Mouse (Mus musculus): ENCODE data around the gene Btg1-ps2. TPM values are rescaled to one million over a fixed set of nuclear protein-coding genes. Genes with fewer than 3 reads are reported as not detected.
"Not testable (repeated sequence)": the region's sequence is repeated elsewhere in the genome, so short reads cannot be mapped to it uniquely, and the experiment has no call there.

The Btg1-ps2 gene
- not detected in 2 replicates for polyA plus RNA-seq (2015; fragmentation: Nextera tagmentation; extraction: Ambion mirVana)

DNA sequence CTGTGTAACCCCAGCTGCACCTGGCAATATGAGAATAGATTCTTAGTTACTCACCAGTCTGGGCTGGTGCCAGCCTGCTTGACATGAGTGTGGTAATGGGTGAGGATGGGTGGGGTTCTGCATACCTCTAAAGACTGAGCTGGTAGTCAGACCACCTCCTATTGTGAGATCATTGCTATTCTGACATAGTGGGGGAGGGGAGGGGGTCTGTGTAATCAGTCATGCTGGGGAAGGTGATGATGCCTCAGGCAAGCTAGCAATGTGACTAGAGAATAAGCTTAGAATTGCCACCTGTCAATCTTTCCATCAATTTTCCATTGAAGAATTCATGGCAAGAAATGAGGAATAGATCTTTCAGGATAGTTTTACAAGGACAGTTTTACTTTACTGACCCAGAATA, at the start of gene Btg1-ps2:
Btg1-ps2 (minus strand) TSS at position 101 of the 400 bp plus-strand sequence.
- not testable (repeated sequence) for H3K4me2 ChIP-seq (replicated peaks); H3K27me3 ChIP-seq; H3K27ac ChIP-seq (replicated peaks); H3K4me3 ChIP-seq; H3K9ac ChIP-seq (replicated peaks); H3K36me3 ChIP-seq; H3K9me3 ChIP-seq; ATAC-seq (replicated peaks); H3K4me1 ChIP-seq

DNA sequence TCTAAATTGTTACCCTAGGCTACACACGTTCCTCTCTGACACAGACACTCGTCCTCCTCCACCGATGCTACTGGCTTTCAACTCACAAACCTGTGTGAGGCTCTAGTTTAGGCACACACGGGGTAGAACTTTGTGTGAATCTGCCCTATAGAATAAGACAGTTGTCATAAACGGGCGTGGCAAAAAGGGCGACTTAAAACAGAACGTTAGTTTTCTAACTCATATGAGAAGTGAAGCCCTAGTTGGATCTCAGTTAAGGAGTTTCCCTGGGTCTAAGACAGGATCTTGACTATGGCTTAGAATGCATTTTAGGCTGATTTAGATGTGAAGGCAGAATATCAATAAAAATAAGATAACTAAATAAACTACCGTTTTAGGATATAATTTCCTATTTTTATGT, 42.1 kb upstream of the Btg1-ps2 start, which contains the start of gene Rhox11:
Rhox11 (minus strand) TSS at position 101 of the 400 bp plus-strand sequence.
- no peak within 1 kb of the TSS for H3K9ac ChIP-seq (replicated peaks)
- H3K27ac ChIP-seq (replicated peaks) = no peak within 1 kb of the TSS
- no peak within 1 kb of the TSS for H3K4me3 ChIP-seq
- ATAC-seq (replicated peaks) = no peak
- H3K27me3 ChIP-seq = no peaks in the 10 kb centered on the region
- H3K4me2 ChIP-seq (replicated peaks) = no peak within 1 kb of the TSS
- 84% methylated on average over 9 of the region's 9 CpGs for WGBS
- no peaks in the 10 kb centered on the region for H3K36me3 ChIP-seq
- H3K4me1 ChIP-seq = no peaks in the 10 kb centered on the region
- H3K9me3 ChIP-seq = no peaks in the 10 kb centered on the region

DNA sequence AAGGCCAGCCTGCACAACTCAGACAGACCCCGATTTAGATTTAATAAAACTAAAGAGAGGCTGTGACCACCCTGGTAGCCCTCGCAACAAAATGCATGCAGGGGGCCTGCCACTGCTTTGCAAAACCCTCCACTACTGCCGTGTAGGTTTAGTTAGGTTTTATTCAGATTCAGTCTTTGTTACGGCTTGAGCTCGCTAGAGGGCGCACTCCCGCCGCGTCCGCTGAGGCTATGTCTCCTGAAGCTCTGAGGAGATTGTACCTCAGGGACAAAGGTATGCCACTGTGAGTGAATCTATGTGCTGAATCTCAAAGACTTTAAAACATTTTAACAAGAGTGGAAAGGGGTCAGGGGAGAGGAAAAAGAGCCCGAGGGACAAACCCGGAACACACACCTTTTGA, 41.3 kb upstream of the Btg1-ps2 start:
- no peak for ATAC-seq (replicated peaks)
- H3K9me3 ChIP-seq = no peaks in the 10 kb centered on the region

DNA sequence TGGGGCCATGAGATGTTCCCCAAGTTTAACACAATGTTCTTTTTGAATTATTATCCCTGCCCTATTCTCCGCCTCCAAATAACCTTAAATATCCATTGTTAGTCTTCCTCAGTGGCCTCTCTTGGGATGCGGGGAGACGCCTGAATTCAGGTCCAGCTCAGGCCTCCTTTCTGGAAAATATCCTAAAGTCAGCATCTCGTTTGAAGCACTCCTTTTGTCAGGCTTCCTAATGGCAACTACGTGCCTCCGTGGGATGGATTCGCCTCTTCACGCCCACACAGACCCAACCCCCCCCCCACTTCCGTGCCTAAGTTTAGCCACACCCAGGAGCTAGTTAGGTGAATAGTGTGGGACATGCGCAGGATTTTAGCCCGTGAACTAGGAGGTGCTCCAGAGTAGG, 23.3 kb upstream of the Btg1-ps2 start, which contains the start of gene Rhox10:
Rhox10 (plus strand) TSS at position 301 of the 400 bp plus-strand sequence.
- ATAC-seq (replicated peaks) = no peak
- Histone ChIP-seq H3K36me3 (no peaks in the 10 kb centered on the region), H3K4me3 (no peak within 1 kb of the TSS), H3K4me2 (replicated peaks) (no peak within 1 kb of the TSS), H3K9ac (replicated peaks) (no peak within 1 kb of the TSS), H3K9me3 (no peaks in the 10 kb centered on the region), H3K27ac (replicated peaks) (no peak within 1 kb of the TSS), H3K27me3 (no peaks in the 10 kb centered on the region), H3K4me1 (no peaks in the 10 kb centered on the region)
- 89% methylated on average over 11 of the region's 11 CpGs for WGBS

More for the DNA sequence above, 41.3 kb upstream of the Btg1-ps2 start:
- H3K27ac ChIP-seq (replicated peaks) = no peak overlapping the region
- H3K9ac ChIP-seq (replicated peaks) = no peak overlapping the region
- H3K36me3 ChIP-seq = no peaks in the 10 kb centered on the region
- no peaks in the 10 kb centered on the region for H3K4me1 ChIP-seq
- no peak overlapping the region for H3K4me2 ChIP-seq (replicated peaks)
- H3K4me3 ChIP-seq = no peak overlapping the region
- WGBS = 16% methylated on average over 12 of the region's 12 CpGs
- no peaks in the 10 kb centered on the region for H3K27me3 ChIP-seq

DNA sequence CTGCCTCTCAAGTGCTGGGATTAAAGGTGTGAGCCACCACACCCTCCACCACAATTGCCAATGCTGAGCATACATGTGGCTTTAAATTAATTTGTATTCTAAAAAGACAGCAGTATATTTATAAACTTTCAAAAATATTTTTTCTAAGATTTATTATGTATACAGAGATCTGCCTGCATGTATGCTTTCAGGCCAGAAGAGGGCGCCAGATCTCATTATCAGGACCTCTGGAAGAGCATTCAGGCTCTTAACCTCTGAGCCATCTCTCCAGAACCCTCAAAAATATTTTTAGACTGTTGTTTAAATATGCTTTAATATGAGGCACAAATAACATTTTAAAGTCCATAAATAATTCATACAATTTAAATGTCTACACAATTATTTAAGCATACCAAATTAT, 18.6 kb upstream of the Btg1-ps2 start:
- WGBS = 3% methylated on average over 1 of the region's 1 CpGs
- Histone ChIP-seq H3K27ac (replicated peaks) (no peak overlapping the region), H3K4me2 (replicated peaks) (no peak overlapping the region), H3K27me3 (no peaks in the 10 kb centered on the region), H3K4me1 (no peaks in the 10 kb centered on the region), H3K9ac (replicated peaks) (no peak overlapping the region), H3K36me3 (no peaks in the 10 kb centered on the region), H3K9me3 (no peaks in the 10 kb centered on the region), H3K4me3 (no peak overlapping the region)
- ATAC-seq (replicated peaks) = no peak

DNA sequence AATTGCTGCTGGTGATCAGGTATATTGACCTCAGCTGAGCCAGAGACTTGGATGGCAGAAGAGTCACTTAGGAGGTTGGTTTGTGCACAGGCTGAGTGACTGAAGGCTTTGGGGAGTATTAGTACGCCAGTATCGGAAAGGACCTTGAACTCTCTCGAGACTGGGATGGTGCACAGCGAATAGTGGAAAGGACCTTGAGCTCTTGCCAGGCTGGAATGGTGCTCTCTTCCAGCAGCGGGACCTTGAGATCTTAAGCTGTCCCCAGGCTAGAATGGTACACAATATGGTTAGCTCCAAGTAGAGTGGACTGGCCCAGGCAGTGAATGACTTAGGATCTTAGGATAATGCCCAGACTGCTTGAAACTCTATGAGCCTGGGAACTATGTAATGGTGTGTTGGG, 3.2 kb downstream of the Btg1-ps2 start:
- Histone ChIP-seq H3K27me3 (no peaks in the 10 kb centered on the region), H3K9me3 (no peaks in the 10 kb centered on the region), H3K4me1 (no peaks in the 10 kb centered on the region), H3K4me3 (no peak overlapping the region), H3K27ac (replicated peaks) (no peak overlapping the region), H3K4me2 (replicated peaks) (no peak overlapping the region), H3K36me3 (no peaks in the 10 kb centered on the region), H3K9ac (replicated peaks) (no peak overlapping the region)
- no peak for ATAC-seq (replicated peaks)
- WGBS = 91% methylated on average over 5 of the region's 5 CpGs

DNA sequence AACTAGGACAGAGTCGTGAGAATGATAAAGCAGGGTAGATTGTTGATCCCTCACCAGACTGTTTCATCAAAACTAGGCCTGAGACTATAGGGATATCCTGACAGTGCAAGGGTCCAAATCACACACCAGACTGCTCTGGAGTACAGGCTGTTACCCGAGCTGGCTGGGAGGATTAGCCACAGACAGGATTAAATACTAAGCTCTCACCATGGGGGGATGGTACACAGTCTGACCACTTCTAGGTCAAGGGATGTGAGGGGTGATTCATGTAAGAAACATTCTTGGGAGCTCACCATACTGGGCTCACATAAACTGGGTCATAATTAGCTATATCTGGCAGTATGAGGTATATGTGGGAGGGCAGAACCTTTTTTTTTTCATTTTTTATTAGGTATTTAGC, 9.1 kb downstream of the Btg1-ps2 start:
- Histone ChIP-seq H3K9ac (replicated peaks) (no peak overlapping the region), H3K27ac (replicated peaks) (no peak overlapping the region), H3K36me3 (no peaks in the 10 kb centered on the region), H3K4me3 (no peak overlapping the region), H3K4me1 (no peaks in the 10 kb centered on the region), H3K4me2 (replicated peaks) (no peak overlapping the region), H3K9me3 (no peaks in the 10 kb centered on the region), H3K27me3 (no peaks in the 10 kb centered on the region)
- ATAC-seq (replicated peaks) = no peak
- WGBS = 44% methylated on average over 2 of the region's 2 CpGs

DNA sequence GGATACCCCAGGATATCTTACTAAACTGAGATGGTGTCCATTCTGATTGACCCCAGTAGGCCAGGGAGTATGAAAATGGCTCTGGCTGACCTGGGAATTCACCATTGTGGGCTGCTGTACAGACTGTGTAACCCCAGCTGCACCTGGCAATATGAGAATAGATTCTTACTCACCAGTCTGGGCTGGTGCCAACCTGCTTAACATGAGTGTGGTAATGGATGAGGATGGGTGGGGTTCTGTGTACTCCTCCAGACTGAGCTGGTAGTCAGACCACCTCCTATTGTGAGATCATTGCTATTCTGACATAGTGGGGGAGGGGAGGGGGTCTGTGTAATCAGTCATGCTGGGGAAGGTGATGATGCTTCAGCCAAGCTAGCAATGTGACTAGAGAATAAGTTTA, 24.3 kb downstream of the Btg1-ps2 start, which contains the start of gene Btg1-ps1:
Btg1-ps1 (minus strand) TSS at position 219 of the 400 bp plus-strand sequence.
- H3K27me3 ChIP-seq; H3K9ac ChIP-seq (replicated peaks); H3K4me2 ChIP-seq (replicated peaks); H3K9me3 ChIP-seq; H3K27ac ChIP-seq (replicated peaks); H3K4me1 ChIP-seq; H3K4me3 ChIP-seq; ATAC-seq (replicated peaks); H3K36me3 ChIP-seq: not testable (repeated sequence)

DNA sequence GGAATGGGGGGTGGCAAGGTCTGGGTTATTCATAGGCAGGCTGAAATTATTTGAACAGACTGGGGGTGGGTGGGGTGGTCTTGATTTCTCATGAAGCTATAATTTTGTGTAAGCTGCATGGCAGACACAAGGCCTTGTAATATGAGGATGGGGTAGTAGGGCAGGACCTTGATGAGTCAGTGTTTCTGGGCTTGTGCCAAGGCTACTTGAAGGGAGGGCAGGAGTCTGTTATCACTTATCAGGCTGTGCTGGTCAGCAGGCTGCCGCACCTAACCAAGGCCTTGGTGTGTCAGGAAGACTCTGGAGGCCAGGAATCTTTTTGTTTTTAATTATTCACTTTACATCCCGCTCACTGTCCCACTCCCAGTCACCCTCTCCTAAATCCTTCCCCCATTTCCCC, 34.2 kb downstream of the Btg1-ps2 start:
- Histone ChIP-seq H3K27ac (replicated peaks) (no peak overlapping the region), H3K4me3 (no peak overlapping the region), H3K36me3 (no peaks in the 10 kb centered on the region), H3K9me3 (no peaks in the 10 kb centered on the region), H3K4me2 (replicated peaks) (no peak overlapping the region), H3K9ac (replicated peaks) (no peak overlapping the region), H3K27me3 (no peaks in the 10 kb centered on the region), H3K4me1 (no peaks in the 10 kb centered on the region)
- no peak for ATAC-seq (replicated peaks)
- 74% methylated on average over 2 of the region's 2 CpGs for WGBS

Other genes with a start within 250 kb of the Btg1-ps2 start
- not detected in 2 replicates for gene Rhox5, start 238.3 kb downstream of the Btg1-ps2 start, polyA plus RNA-seq (2015; fragmentation: Nextera tagmentation; extraction: Ambion mirVana)
- not detected in 2 replicates for gene Rhox6, start 216.2 kb downstream of the Btg1-ps2 start, polyA plus RNA-seq (2015; fragmentation: Nextera tagmentation; extraction: Ambion mirVana)
- gene Rhox7a, start 211.4 kb downstream of the Btg1-ps2 start, polyA plus RNA-seq (2015; fragmentation: Nextera tagmentation; extraction: Ambion mirVana) = not detected in 2 replicates
- not detected in 2 replicates for gene Rhox8, start 164.2 kb downstream of the Btg1-ps2 start, polyA plus RNA-seq (2015; fragmentation: Nextera tagmentation; extraction: Ambion mirVana)
- gene Rhox7b, start 145.9 kb downstream of the Btg1-ps2 start, polyA plus RNA-seq (2015; fragmentation: Nextera tagmentation; extraction: Ambion mirVana) = not detected in 2 replicates
- gene Rhox9, start 141.3 kb downstream of the Btg1-ps2 start, polyA plus RNA-seq (2015; fragmentation: Nextera tagmentation; extraction: Ambion mirVana) = not detected in 2 replicates
- gene Btg1-ps1, start 24.3 kb downstream of the Btg1-ps2 start, polyA plus RNA-seq (2015; fragmentation: Nextera tagmentation; extraction: Ambion mirVana) = not detected in 2 replicates
- gene Rhox10, start 23.4 kb upstream of the Btg1-ps2 start, polyA plus RNA-seq (2015; fragmentation: Nextera tagmentation; extraction: Ambion mirVana) = not detected in 2 replicates
- gene Rhox11, start 42.0 kb upstream of the Btg1-ps2 start, polyA plus RNA-seq (2015; fragmentation: Nextera tagmentation; extraction: Ambion mirVana) = not detected in 2 replicates
- not detected in 2 replicates for gene Rhox12, start 67.8 kb upstream of the Btg1-ps2 start, polyA plus RNA-seq (2015; fragmentation: Nextera tagmentation; extraction: Ambion mirVana)
- not detected in 2 replicates for gene Rhox13, start 78.1 kb upstream of the Btg1-ps2 start, polyA plus RNA-seq (2015; fragmentation: Nextera tagmentation; extraction: Ambion mirVana)
- 5.4 and 5.9 TPM in 2 replicates for gene Zbtb33, start 146.7 kb upstream of the Btg1-ps2 start, polyA plus RNA-seq (2015; fragmentation: Nextera tagmentation; extraction: Ambion mirVana)
- 11.5 and 13.2 TPM in 2 replicates for gene Tmem255a, start 209.3 kb upstream of the Btg1-ps2 start, polyA plus RNA-seq (2015; fragmentation: Nextera tagmentation; extraction: Ambion mirVana)